Mouse (Mus musculus): ENCODE measurements at regions not wholly inside any gene's neighbourhood (a gene's known extent, or its start where the extent isn't known, plus 50 kb on each side); places are given as distances from the start of the nearest gene placed in this dataset.

GRCm38 (mm10) chr8:103261236-103261635 lies 475.8 kb upstream of the Cdh11 start:
- no peak for DNase-seq (ENCODE audit: low spot score in 2 of 2)

- no peak for DNase-seq (ENCODE audit: low spot score in 2 of 2)
Observed at GRCm38 (mm10) chr8:103270035-103270434, 484.6 kb upstream of the Cdh11 start.

GRCm38 (mm10) chr8:103270815-103271553 lies 485.5 kb upstream of the Cdh11 start:
- DNase-seq (ENCODE audit: low spot score in 2 of 2) = no peak

- peak; percentile 5 to 29 for DNase-seq (ENCODE audit: low spot score in 2 of 2)
Observed at GRCm38 (mm10) chr8:103272305-103273079, 487.1 kb upstream of the Cdh11 start.

GRCm38 (mm10) chr8:103273476-103273875 lies 488.0 kb upstream of the Cdh11 start:
- DNase-seq (ENCODE audit: low spot score in 2 of 2) = no peak

- no peak for DNase-seq (ENCODE audit: low spot score in 2 of 2)
Observed at GRCm38 (mm10) chr8:103281801-103282200, 496.4 kb upstream of the Cdh11 start.

- peak; percentile 16 to 57 for DNase-seq (ENCODE audit: low spot score in 2 of 2)
Observed at GRCm38 (mm10) chr8:103288561-103288974, 503.1 kb upstream of the Cdh11 start.

- DNase-seq (ENCODE audit: low spot score in 2 of 2) = no peak
Observed at GRCm38 (mm10) chr8:103292896-103293295, 507.5 kb upstream of the Cdh11 start.

GRCm38 (mm10) chr8:103306476-103307183 lies 521.2 kb upstream of the Cdh11 start:
- no peak for DNase-seq (ENCODE audit: low spot score in 2 of 2)

GRCm38 (mm10) chr8:103313576-103313975 lies 528.1 kb upstream of the Cdh11 start:
- DNase-seq (ENCODE audit: low spot score in 2 of 2) = no peak

GRCm38 (mm10) chr8:103314279-103315022 lies 529.0 kb upstream of the Cdh11 start:
- peak; percentile 31 to 56 for DNase-seq (ENCODE audit: low spot score in 2 of 2)

GRCm38 (mm10) chr8:103315742-103316141 lies 530.3 kb upstream of the Cdh11 start:
- no peak for DNase-seq (ENCODE audit: low spot score in 2 of 2)

- no peak for DNase-seq (ENCODE audit: low spot score in 2 of 2)
Observed at GRCm38 (mm10) chr8:103316691-103317091, 531.2 kb upstream of the Cdh11 start.

- DNase-seq (ENCODE audit: low spot score in 2 of 2) = no peak
Observed at GRCm38 (mm10) chr8:103317149-103317725, 531.8 kb upstream of the Cdh11 start.

- no peak for DNase-seq (ENCODE audit: low spot score in 2 of 2)
Observed at GRCm38 (mm10) chr8:103324016-103324665, 538.7 kb upstream of the Cdh11 start.

GRCm38 (mm10) chr8:103331415-103331814 lies 546.0 kb upstream of the Cdh11 start:
- no peak for DNase-seq (ENCODE audit: low spot score in 2 of 2)

- DNase-seq (ENCODE audit: low spot score in 2 of 2) = no peak
Observed at GRCm38 (mm10) chr8:103337314-103337713, 551.9 kb upstream of the Cdh11 start.

GRCm38 (mm10) chr8:103339042-103339441 lies 553.6 kb upstream of the Cdh11 start:
- peak; percentile 6 to 41 for DNase-seq (ENCODE audit: low spot score in 2 of 2)

- DNase-seq (ENCODE audit: low spot score in 2 of 2) = no peak
Observed at GRCm38 (mm10) chr8:103339951-103340350, 554.5 kb upstream of the Cdh11 start.

GRCm38 (mm10) chr8:103343891-103344290 lies 558.4 kb upstream of the Cdh11 start:
- peak; percentile 6 to 44 for DNase-seq (ENCODE audit: low spot score in 2 of 2)
